Mouse (Mus musculus) fibroblast of lung, adult 2 months (primary cell): Measurements from ENCODE around the gene Cenpx.
A peak's percentile ranks its signal among the peaks of the same experiment; 100 is the strongest.

Source experiments
- DNase-seq: peaks from one replicate; pipeline ENCODE4 v3.0.0-alpha.2; 2011; ENCODE audit warnings: low read depth

The Cenpx gene

DNA sequence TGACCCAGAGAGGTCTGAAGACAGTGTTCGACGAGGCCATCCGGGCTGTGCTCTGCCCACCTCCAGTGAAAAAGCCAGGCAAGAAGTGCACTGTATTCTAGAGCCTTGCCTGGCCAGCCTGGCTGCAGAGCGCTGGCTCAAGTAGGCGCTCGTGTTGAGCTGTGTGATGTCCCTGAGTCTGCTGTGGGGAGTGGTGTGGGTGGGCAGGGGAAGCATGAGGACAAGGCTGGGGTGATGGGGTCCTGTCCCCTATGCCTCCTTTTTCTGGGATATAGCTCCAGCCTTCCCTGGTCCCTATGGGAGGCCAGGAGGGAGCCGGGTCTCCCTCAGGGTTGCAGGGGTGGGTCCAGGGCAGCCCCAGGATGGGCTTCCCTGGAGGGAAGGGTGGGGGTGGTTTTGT is 10.0 kb upstream of the Cenpx start:
- DNase-seq: no peak

DNA sequence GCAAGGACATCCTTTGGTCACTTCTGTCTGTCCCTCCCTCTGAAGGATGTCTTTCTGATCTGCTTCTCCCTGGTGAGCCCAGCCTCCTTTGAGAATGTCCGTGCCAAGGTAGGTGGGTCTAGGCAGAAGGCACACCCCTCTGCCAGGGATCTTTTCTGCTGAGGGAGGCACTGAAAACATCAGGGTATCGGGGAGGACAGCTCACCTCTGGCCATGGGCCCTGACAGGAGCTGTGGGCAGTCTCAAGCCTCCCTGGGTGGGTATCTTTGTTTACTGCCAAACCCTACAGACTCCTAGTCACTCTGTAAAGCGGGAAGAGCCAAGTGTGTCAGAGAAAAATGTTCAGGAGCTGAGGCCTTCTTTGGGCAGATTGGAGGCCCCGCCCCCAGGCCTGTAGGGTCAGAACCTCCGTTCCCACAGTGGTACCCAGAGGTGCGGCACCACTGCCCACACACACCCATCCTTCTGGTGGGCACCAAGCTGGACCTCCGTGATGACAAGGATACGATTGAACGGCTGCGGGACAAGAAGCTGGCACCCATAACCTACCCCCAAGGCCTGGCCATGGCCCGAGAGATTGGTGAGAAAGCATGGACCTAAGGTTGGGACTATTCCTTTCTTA is 9.3 kb upstream of the Cenpx start:
- no peak for DNase-seq

- no peak for DNase-seq
Measured at GRCm38 (mm10) chr11:120722067-120722630, 8.6 kb upstream of the Cenpx start.

GRCm38 (mm10) chr11:120721124-120722066 is 7.9 kb upstream of the Cenpx start, which contains the start of gene Rac3:
TSS of gene Rac3 (plus strand) at chr11:120721470.
- no peak for DNase-seq

GRCm38 (mm10) chr11:120720450-120720849 is 6.9 kb upstream of the Cenpx start:
- peak; percentile 77 for DNase-seq

GRCm38 (mm10) chr11:120719841-120720376 is 6.4 kb upstream of the Cenpx start:
- no peak for DNase-seq

DNA sequence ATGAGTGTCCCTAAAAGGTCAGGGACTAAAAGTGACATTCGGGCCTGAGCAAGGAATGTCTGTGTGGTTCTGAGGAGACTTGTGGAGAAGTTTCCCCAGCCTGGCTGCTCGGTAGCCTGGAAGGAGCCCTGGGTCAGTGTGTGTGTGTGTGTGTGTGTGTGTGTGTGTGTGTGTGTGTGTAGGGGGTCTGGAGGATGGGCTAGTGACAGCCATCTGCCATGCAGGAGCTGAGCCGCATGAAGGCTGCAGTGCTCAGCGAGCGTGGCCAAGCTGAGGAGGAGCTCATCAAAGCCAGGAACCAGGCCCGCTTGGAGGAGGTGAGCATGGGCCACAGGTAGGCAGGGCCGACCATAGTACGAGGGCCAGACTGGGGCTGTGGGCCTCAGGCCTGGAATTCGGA is 5.7 kb upstream of the Cenpx start:
- DNase-seq: no peak

GRCm38 (mm10) chr11:120715131-120715530 is 1.6 kb upstream of the Cenpx start:
- DNase-seq: no peak

DNA sequence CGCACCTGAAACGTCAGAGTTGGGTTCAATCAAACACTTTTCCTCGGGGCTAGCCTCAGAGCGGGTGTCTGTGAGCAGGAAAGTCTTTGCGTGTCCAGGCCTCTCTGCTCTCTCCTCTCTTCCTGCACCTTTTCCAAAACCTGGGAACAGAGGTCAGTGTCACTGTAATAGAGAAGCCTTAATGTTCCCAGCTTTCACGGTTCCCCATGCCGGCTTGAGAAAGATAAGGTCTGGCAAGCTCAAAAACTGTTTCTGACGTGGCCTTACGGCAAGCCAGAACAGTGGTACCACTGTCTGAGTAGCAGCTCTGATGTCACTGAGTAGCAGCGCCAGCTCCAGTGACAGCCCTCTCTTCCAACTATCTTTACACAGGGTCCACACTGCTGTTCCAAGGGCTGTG is 1.0 kb upstream of the Cenpx start:
- DNase-seq: no peak

DNA sequence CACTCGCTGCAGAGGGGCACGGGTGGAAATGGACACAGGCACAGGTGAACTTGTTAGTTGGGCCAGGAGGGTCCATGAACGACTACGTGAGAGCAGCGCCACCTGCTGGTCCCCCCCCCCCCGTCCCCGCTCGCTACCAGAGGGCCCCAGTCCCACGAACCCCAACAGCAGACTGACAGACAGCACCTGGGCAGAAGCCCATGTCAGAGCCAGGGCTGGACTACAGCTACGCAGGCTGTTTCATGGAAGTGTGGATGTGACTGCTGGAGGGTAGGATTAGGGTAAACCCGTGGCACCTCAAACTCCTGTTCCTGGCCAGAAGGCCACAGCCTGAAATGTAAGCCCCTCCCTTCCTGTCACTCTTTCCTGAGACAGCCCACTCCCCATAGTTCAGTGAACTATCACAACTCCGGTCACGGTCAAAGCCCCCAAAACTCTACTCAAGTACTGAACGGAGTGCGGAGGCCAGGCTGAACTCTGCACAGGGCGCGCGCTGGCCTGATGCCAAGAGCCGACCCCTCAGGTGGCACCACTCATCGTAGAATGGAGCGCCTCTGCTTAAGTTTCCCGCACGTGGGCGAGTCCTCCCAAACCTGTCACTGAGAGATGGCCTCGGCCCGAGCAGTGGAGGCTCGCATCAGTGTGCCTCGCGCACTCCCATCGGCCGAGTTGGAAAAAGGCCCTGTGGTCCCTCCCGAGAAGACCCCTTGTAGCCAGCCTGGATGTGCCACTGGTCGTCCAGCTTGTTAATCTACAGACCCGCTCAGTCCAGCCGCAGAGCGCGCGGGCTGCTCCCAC is 568 bp downstream of the Cenpx start:
- no peak for DNase-seq

- DNase-seq: no peak
Measured at GRCm38 (mm10) chr11:120711980-120712604, 1.4 kb downstream of the Cenpx start.

GRCm38 (mm10) chr11:120710672-120711071 is 2.9 kb downstream of the Cenpx start:
- DNase-seq: no peak

- DNase-seq: no peak
Measured at GRCm38 (mm10) chr11:120709551-120709950, 4.0 kb downstream of the Cenpx start.

DNA sequence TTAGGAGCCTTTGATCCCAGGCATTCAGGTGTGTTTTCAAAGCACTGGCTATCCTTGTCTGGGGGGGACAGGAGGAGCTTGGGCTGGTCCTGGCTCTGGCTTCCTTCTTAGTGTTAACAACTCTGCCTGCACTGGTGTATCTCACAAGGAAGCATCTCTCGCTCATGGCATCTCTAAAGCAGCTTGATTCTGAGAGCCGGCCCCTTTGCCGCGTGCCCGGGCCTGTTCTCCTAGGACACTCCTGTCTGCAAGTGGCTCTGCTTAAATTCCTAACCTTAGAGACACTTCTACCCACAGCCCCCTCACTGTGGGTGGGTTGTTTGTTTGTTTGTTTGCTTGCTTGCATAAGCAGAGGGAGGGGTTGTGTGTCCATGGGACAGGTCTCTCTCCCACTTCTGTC is 5.6 kb downstream of the Cenpx start:
- no peak for DNase-seq

- no peak for DNase-seq
Measured at GRCm38 (mm10) chr11:120707225-120707624, 6.3 kb downstream of the Cenpx start.

- DNase-seq: no peak
Measured at GRCm38 (mm10) chr11:120706120-120706519, 7.4 kb downstream of the Cenpx start.

GRCm38 (mm10) chr11:120704486-120705325 is 8.8 kb downstream of the Cenpx start:
- no peak for DNase-seq

DNA sequence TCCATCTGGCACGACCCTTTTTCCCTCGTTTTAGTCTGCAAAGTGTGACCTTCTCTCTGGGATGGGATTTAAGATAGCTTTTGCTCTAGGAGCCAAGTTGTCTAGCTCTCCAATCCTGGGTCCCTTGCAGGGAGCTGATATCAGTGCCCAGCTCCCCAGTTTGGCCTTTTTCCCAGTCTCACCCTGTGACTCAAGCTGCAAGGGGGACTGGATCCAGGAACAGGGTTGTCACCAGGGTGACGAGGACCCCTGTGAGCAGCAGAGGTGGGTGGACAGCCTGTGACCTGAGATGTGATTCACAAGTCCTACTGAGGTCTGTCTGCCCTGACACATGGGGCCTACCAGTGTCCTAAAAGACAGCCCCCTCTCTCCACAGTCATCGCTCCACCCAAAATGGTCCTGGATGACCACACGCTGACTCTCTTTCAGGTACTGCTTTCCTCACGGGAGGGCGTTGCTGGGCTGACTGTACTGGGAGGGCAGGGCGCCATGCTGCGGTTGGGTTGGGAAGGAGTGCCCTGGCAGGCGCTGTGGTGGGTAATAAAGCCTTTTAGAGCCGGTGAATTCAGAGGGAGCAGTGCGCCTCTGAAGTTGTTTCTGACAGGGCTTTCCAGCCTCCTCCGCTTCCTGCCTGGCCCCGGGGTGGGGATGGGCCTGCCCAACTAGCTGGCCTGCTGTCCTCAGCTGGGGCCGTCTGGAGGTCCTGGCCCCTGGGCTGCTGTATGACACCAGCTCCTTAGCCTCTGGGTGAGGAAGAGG is 9.7 kb downstream of the Cenpx start:
- DNase-seq: peak; percentile 48

DNA sequence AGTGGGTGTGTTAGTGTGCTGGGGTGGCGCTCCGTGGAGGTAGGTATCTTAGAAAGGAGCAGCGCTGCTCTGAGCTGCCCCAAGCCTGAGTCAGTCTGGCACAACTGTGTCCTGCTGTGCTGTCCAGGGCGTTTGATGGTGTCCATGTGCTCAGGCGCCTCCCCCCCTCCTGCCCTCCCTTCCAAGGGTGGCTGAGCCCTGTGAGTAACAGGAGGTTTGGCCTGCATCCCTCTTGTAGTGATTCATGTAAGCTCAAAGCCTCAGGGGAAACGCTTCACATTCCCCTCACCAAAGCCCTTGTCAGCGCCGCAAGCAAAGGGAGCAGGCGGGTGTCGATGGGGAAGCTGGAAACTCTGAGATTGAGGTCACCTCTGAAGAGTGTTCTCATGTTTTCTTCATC is 15.8 kb downstream of the Cenpx start:
- peak; percentile 96 for DNase-seq

- DNase-seq: no peak
Measured at GRCm38 (mm10) chr11:120696568-120696967, 17.0 kb downstream of the Cenpx start.
